Mouse (Mus musculus) C2C12 (cell line): Measurements from ENCODE around the gene Ranbp3.

Experiments used
- CTCF ChIP-seq: IDR thresholded peaks from one replicate; pipeline ENCODE4 v1.5.1; 2011; ENCODE audit not compliant: control insufficient read depth, insufficient read depth, insufficient read length
- MAX ChIP-seq: IDR thresholded peaks from one replicate; pipeline ENCODE4 v1.6.1; 2011; ENCODE audit warnings: mild to moderate bottlenecking, control low read depth
- USF1 ChIP-seq: IDR thresholded peaks from one replicate; pipeline ENCODE4 v1.6.1; 2011; ENCODE audit warnings: low read depth, mild to moderate bottlenecking, control low read depth, moderate library complexity

GRCm38 (mm10) chr17:56729151-56729550 is 56.1 kb downstream of the Ranbp3 start:
- TF ChIP-seq MAX (no peak), CTCF (no peak), USF1 (no peak)
